Mouse (Mus musculus) lung, adult 2 months (tissue): Measurements from ENCODE around the gene Tmem145. TPM values are rescaled to one million over a fixed set of nuclear protein-coding genes. Genes with fewer than 3 reads are reported as not detected.

Experiments used
- DNase-seq: peaks from one replicate; pipeline ENCODE4 v3.0.0; 2022
- H3K4me1 ChIP-seq: fragments of 200-500 bp; 2 replicates; pipeline ENCODE4 v1.6.1; 2011; ENCODE audit warnings: low read length; ENCODE audit not compliant: control insufficient read depth, insufficient read depth
- H3K4me3 ChIP-seq: fragments of 200-500 bp; replicated peaks from 2 replicates; pipeline ENCODE3; 2011; ENCODE audit warnings: low read depth, mild to moderate bottlenecking, control low read depth, low read length; ENCODE audit errors: extremely low read depth
- CTCF ChIP-seq: fragments of 200-500 bp; IDR thresholded peaks from 2 replicates; pipeline ENCODE4 v1.5.1; 2011; ENCODE audit warnings: mild to moderate bottlenecking, low read length, control low read depth; ENCODE audit not compliant: insufficient read depth
- POLR2A ChIP-seq: fragments of 200-500 bp; IDR thresholded peaks from 2 replicates; pipeline ENCODE4 v1.6.1; 2011; ENCODE audit warnings: low read depth, mild to moderate bottlenecking, control low read depth, low read length, borderline replicate concordance; ENCODE audit errors: extremely low read depth
- WGBS: fragments of 180-500 bp; shearing (Covaris S2); methylation state at CpG from one replicate; pipeline ENCODE4 v1.1.7; 2018; 5-methylcytosine and 5-hydroxymethylcytosine counted together
- polyA plus RNA-seq: library from polyadenylated mRNA; depleted of rRNA; stranded (reverse); fragments of >200 nt; gene quantifications from 2 replicates; pipeline ENCODE4 v1.2.3, GENCODE M21; 2012; rRNA removed

The Tmem145 gene
- polyA plus RNA-seq, 1 experiment, result not detected

DNA sequence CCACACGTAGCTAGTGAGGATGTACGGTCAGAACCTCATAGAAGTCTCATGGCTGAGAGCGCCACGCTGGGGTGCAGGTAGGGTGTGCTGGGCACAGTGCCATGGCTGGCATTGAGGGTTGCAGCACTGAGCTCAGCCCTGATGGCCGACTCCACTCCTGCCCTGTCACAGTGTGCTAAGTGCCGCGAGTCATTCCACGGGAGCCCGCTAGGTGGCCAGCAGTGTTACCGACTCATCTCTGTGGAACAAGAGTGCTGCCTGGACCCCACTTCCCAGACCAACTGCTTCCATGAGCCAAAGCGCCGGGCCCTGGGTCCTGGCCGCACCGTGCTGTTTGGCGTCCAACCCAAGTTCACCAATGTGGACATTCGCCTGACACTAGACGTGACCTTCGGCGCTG is 57.2 kb downstream of the Tmem145 start:
- no peak for TF ChIP-seq POLR2A
- TF ChIP-seq CTCF, result no peak
- H3K4me3 ChIP-seq, result no peak overlapping the region
- no peaks in the 10 kb centered on the region; the same call in 1 of the 2 replicates for H3K4me1 ChIP-seq
- peak; percentile 25 for DNase-seq
- 88% methylated on average over 19 of the region's 19 CpGs for WGBS

DNA sequence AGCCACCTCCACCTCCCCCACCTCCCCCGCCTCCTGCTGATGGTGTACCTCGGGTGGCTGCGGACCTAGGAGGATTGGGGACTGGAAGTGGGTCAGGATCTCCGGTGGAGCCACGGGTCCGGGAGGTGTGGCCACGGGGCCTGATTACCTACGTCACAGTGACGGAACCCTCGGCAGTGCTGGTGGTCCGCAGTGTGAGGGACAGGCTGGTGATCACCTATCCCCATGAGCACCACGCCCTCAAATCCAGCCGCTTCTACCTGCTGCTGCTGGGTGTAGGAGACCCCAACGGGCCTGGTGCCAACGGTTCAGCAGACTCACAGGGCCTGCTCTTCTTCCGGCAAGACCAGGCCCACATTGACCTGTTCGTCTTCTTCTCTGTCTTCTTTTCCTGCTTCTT is 57.7 kb downstream of the Tmem145 start:
- WGBS, result 91% methylated on average over 17 of the region's 17 CpGs
- Histone ChIP-seq H3K4me3 (no peak overlapping the region), H3K4me1 (no peaks in the 10 kb centered on the region; the same call in 1 of the 2 replicates)
- no peak for TF ChIP-seq POLR2A
- TF ChIP-seq CTCF, result no peak
- DNase-seq, result no peak

Other genes starting within 250 kb of the Tmem145 start
- 28.5 and 31.1 TPM in 2 replicates for gene Grik5, start 233.8 kb upstream of the Tmem145 start, polyA plus RNA-seq
- 46.8 and 48.4 TPM in 2 replicates for gene Zfp574, start 233.5 kb upstream of the Tmem145 start, polyA plus RNA-seq
- gene Pou2f2, start 126.4 kb upstream of the Tmem145 start, polyA plus RNA-seq, result 6.0 and 6.1 TPM in 2 replicates
- 37.6 and 42.4 TPM in 2 replicates for gene Dedd2, start 85.5 kb upstream of the Tmem145 start, polyA plus RNA-seq
- 18.0 and 18.4 TPM in 2 replicates for gene Zfp526, start 84.7 kb upstream of the Tmem145 start, polyA plus RNA-seq
- gene Gsk3a, start 68.3 kb upstream of the Tmem145 start, polyA plus RNA-seq, result 104 and 116 TPM in 2 replicates
- gene Erf, start 55.3 kb upstream of the Tmem145 start, polyA plus RNA-seq, result 41.1 and 51.4 TPM in 2 replicates
- gene Cic, start 38.4 kb upstream of the Tmem145 start, polyA plus RNA-seq, result 96.1 and 107 TPM in 2 replicates
- 42.7 and 49.1 TPM in 2 replicates for gene Pafah1b3, start 8.1 kb upstream of the Tmem145 start, polyA plus RNA-seq
- gene Prr19, start 4.7 kb upstream of the Tmem145 start, polyA plus RNA-seq, result not detected in 2 replicates
- gene Megf8, start 11.1 kb downstream of the Tmem145 start, polyA plus RNA-seq, result 46.8 and 49.8 TPM in 2 replicates
- gene Cnfn, start 63.6 kb downstream of the Tmem145 start, polyA plus RNA-seq, result 0.53 and 1,347 TPM in 2 replicates
- gene Lipe, start 92.6 kb downstream of the Tmem145 start, polyA plus RNA-seq, result 90.2 and 103 TPM in 2 replicates
- gene Cxcl17, start 106.8 kb downstream of the Tmem145 start, polyA plus RNA-seq, result 41.1 and 48.0 TPM in 2 replicates
- gene Ceacam1, start 171.5 kb downstream of the Tmem145 start, polyA plus RNA-seq, result 30.9 and 38.6 TPM in 2 replicates
- 0.04 TPM in 1 of 2 replicates, not detected in the other for gene Ceacam2, start 233.8 kb downstream of the Tmem145 start, polyA plus RNA-seq